Mouse (Mus musculus): ENCODE measurements around the gene 4430402I18Rik. TPM values are rescaled to one million over a fixed set of nuclear protein-coding genes. Genes with fewer than 3 reads are reported as not detected.
A peak's percentile ranks its signal among the peaks of the same experiment; 100 is the strongest.

4430402I18Rik gene
- polyA plus RNA-seq, 1 experiment, result 1.5 TPM

DNA sequence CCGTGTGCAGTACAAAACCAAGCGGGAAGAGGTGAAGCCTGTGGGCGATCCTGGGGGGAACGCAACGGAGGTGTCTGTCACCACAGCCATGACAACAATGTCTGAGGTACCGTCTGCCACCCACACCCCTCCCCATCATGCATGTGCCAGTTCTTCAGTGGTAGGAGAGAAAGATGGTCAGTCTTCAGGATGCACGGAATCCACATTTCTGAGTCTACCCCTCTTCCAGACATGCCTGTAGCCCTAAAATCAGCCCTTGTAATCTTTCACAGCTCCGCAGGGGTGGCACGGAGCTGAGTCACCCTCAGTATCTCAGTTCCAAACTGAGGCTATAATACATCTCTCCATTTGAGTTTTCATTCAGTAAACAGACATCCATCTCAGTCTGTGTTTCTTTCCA, 70.1 kb downstream of the 4430402I18Rik start:
- Histone ChIP-seq H3K36me3 (ENCODE audit: control insufficient read depth, insufficient read depth, low read length) (no peaks in the 10 kb centered on the region), H3K4me3 (ENCODE audit: control insufficient read depth, insufficient read depth, low read length) (no peak overlapping the region), H3K27me3 (ENCODE audit: control insufficient read depth, insufficient read depth, low read length) (no peaks in the 10 kb centered on the region), H3K27ac (ENCODE audit: control insufficient read depth, insufficient read depth, low read length) (no peak overlapping the region), H3K4me1 (replicated peaks; ENCODE audit: control insufficient read depth, insufficient read depth, low read length) (no peaks in the 10 kb centered on the region)
- no peak for TF ChIP-seq CTCF (IDR thresholded peaks at IDR 0.05; ENCODE audit: borderline replicate concordance, control insufficient read depth, extremely low read depth, insufficient read depth, low read length, poor library complexity)
- TF ChIP-seq POLR2A (IDR thresholded peaks at IDR 0.05; ENCODE audit: control insufficient read depth, extremely low read depth, insufficient read depth, low read length, poor library complexity), result no peak
- WGBS, result 92% methylated on average over 9 of the region's 9 CpGs
- no peak for DNase-seq

DNA sequence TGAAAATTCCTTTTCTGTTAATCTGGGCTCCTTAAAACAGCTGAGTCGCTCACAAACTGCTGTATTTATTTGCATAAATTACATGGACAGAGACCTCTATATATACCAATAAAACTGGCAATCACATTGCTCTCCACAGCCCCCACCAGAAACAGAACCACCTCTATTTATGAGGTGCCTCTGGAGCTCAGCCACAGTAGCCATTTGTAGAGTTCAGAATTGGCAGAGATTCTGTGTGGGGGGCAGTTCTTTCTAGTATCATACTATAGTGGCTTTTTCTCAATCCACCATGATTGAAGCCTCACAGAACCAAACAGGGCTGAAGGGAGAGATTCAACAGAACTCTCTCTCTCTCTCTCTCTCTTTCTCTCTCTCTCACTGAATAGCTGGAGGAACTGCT, 71.0 kb downstream of the 4430402I18Rik start:
- H3K4me3 ChIP-seq (ENCODE audit: control insufficient read depth, insufficient read depth, low read length), result no peak overlapping the region
- H3K4me1 ChIP-seq (replicated peaks; ENCODE audit: control insufficient read depth, insufficient read depth, low read length), result no peaks in the 10 kb centered on the region
- H3K36me3 ChIP-seq (ENCODE audit: control insufficient read depth, insufficient read depth, low read length), result no peaks in the 10 kb centered on the region
- H3K27ac ChIP-seq (ENCODE audit: control insufficient read depth, insufficient read depth, low read length), result no peak overlapping the region
- WGBS, result 92% methylated on average over 1 of the region's 1 CpGs
- TF ChIP-seq POLR2A (IDR thresholded peaks at IDR 0.05; ENCODE audit: control insufficient read depth, extremely low read depth, insufficient read depth, low read length, poor library complexity) (no peak), CTCF (IDR thresholded peaks at IDR 0.05; ENCODE audit: borderline replicate concordance, control insufficient read depth, extremely low read depth, insufficient read depth, low read length, poor library complexity) (no peak)
- no peaks in the 10 kb centered on the region for H3K27me3 ChIP-seq (ENCODE audit: control insufficient read depth, insufficient read depth, low read length)
- no peak for DNase-seq

DNA sequence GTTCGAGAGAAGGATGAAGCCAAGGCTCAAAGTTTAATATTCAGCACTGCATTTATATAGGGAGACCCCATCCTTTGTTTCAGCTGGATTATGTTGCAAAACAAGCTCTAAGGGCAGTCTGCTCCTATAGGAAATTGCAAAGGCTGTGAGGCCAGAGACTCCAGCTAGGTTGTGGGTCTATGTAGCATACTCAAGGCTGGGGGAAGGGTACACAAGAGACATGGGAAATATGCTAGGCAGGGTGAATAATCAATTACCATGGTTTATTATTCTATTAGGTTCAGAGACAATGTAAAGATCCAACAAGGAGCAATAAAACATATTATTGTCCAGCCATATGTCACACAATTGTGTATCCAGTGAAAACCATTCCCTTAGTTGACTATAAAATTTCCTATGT, 75.7 kb downstream of the 4430402I18Rik start:
- WGBS, result 98% methylated on average over 1 of the region's 1 CpGs
- Histone ChIP-seq H3K27me3 (ENCODE audit: control insufficient read depth, insufficient read depth, low read length) (no peaks in the 10 kb centered on the region), H3K4me3 (ENCODE audit: control insufficient read depth, insufficient read depth, low read length) (no peak overlapping the region), H3K36me3 (ENCODE audit: control insufficient read depth, insufficient read depth, low read length) (no peaks in the 10 kb centered on the region), H3K27ac (ENCODE audit: control insufficient read depth, insufficient read depth, low read length) (no peak overlapping the region), H3K4me1 (replicated peaks; ENCODE audit: control insufficient read depth, insufficient read depth, low read length) (no peaks in the 10 kb centered on the region)
- TF ChIP-seq CTCF (IDR thresholded peaks at IDR 0.05; ENCODE audit: borderline replicate concordance, control insufficient read depth, extremely low read depth, insufficient read depth, low read length, poor library complexity) (no peak), POLR2A (IDR thresholded peaks at IDR 0.05; ENCODE audit: control insufficient read depth, extremely low read depth, insufficient read depth, low read length, poor library complexity) (no peak)
- DNase-seq, result no peak

DNA sequence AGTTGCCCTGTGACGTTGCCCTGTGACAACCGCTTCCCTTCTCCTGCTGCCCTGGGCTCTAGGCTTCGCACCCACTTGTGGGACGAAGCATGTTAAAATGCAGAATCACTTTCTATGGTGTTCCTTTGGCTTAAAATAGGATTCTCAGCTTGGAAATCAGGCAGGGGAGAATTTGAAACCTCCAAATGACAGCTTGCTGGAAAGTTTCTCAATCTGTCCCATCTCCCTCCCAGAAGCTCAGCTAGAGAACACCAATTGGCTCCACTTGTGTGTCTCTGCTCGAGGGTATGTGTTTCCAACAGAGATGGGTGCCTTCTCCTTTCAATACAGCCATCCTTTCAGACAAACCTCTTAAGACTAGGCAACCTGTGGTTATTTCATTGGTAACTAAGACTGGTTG, 76.4 kb downstream of the 4430402I18Rik start:
- DNase-seq, result no peak
- no peaks in the 10 kb centered on the region for H3K36me3 ChIP-seq (ENCODE audit: control insufficient read depth, insufficient read depth, low read length)
- whole genome bisulfite sequencing, result 71% methylated on average over 5 of the region's 5 CpGs
- TF ChIP-seq POLR2A (IDR thresholded peaks at IDR 0.05; ENCODE audit: control insufficient read depth, extremely low read depth, insufficient read depth, low read length, poor library complexity), result no peak
- TF ChIP-seq CTCF (IDR thresholded peaks at IDR 0.05; ENCODE audit: borderline replicate concordance, control insufficient read depth, extremely low read depth, insufficient read depth, low read length, poor library complexity), result no peak
- H3K4me1 ChIP-seq (replicated peaks; ENCODE audit: control insufficient read depth, insufficient read depth, low read length), result no peaks in the 10 kb centered on the region
- no peak overlapping the region for H3K27ac ChIP-seq (ENCODE audit: control insufficient read depth, insufficient read depth, low read length)
- no peak overlapping the region for H3K4me3 ChIP-seq (ENCODE audit: control insufficient read depth, insufficient read depth, low read length)
- H3K27me3 ChIP-seq (ENCODE audit: control insufficient read depth, insufficient read depth, low read length), result no peaks in the 10 kb centered on the region

DNA sequence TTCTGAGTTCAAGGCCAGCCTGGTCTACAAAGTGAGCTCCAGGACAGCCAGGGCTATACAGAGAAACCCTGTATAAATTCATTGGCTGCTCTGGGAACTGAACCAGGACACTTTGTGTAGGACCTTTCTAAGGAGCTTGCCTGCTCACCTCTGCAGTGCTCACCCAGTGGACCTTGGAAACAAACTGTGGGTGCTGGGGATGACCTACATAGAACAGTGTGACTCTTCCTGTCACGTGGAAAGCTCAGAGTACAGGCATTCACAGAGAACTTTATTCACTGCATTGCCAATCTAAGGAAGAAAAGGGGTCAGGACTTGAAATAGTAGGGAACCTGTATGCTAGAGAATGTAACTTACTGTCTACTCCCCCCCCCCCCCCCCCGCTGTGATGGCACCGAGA, 78.3 kb downstream of the 4430402I18Rik start:
- Histone ChIP-seq H3K4me1 (replicated peaks; ENCODE audit: control insufficient read depth, insufficient read depth, low read length) (no peaks in the 10 kb centered on the region), H3K36me3 (ENCODE audit: control insufficient read depth, insufficient read depth, low read length) (no peaks in the 10 kb centered on the region), H3K27ac (ENCODE audit: control insufficient read depth, insufficient read depth, low read length) (no peak overlapping the region), H3K27me3 (ENCODE audit: control insufficient read depth, insufficient read depth, low read length) (no peaks in the 10 kb centered on the region), H3K4me3 (ENCODE audit: control insufficient read depth, insufficient read depth, low read length) (no peak overlapping the region)
- TF ChIP-seq POLR2A (IDR thresholded peaks at IDR 0.05; ENCODE audit: control insufficient read depth, extremely low read depth, insufficient read depth, low read length, poor library complexity) (no peak), CTCF (IDR thresholded peaks at IDR 0.05; ENCODE audit: borderline replicate concordance, control insufficient read depth, extremely low read depth, insufficient read depth, low read length, poor library complexity) (no peak)
- WGBS, result 75% methylated on average over 3 of the region's 3 CpGs
- DNase-seq, result no peak

DNA sequence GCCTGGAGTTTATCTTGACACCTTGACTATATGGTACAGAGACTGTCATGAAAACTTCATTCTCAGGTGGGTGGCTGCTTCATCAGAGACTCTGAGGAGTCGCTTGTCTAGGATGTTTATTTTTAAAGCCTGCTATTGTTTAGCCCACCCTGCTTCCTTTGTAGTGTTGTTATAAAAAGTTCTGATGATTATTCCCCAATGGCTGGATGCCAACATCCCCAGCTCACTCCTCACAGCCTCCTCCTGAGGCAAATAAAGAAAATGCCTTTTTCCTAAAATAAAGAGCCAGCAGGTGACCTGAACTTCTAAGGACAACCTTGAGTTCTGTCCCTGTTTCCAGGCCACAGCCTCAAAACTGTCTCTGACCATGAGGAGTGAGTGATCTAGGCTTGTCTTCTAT, 79.1 kb downstream of the 4430402I18Rik start:
- no peak for DNase-seq
- no peaks in the 10 kb centered on the region for H3K27me3 ChIP-seq (ENCODE audit: control insufficient read depth, insufficient read depth, low read length)
- H3K4me3 ChIP-seq (ENCODE audit: control insufficient read depth, insufficient read depth, low read length), result no peak overlapping the region
- no peaks in the 10 kb centered on the region for H3K36me3 ChIP-seq (ENCODE audit: control insufficient read depth, insufficient read depth, low read length)
- no peak for TF ChIP-seq CTCF (IDR thresholded peaks at IDR 0.05; ENCODE audit: borderline replicate concordance, control insufficient read depth, extremely low read depth, insufficient read depth, low read length, poor library complexity)
- TF ChIP-seq POLR2A (IDR thresholded peaks at IDR 0.05; ENCODE audit: control insufficient read depth, extremely low read depth, insufficient read depth, low read length, poor library complexity), result no peak
- WGBS, result 95% methylated on average over 1 of the region's 1 CpGs
- H3K27ac ChIP-seq (ENCODE audit: control insufficient read depth, insufficient read depth, low read length), result no peak overlapping the region
- H3K4me1 ChIP-seq (replicated peaks; ENCODE audit: control insufficient read depth, insufficient read depth, low read length), result no peaks in the 10 kb centered on the region

DNA sequence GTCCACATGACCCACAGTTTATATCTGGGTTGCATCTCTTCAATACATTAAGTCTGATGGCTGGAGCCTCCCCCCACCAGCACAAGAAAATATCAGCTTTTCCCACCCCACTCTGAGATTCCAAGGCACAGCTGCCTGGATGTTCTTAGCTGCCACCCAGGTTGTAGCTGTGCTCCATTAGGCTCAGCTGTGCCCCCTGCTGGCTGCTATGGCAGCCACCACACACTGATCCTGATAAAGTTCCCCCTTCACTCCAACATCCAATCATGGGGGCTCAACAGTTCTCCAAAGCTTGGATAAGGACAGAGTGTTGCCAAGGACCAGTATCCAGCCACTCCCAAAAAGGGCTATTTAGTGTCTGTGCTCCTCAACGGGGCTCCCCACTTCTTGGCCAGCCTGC, 84.5 kb downstream of the 4430402I18Rik start:
- WGBS, result 75% methylated on average over 1 of the region's 1 CpGs
- DNase-seq, result peak; percentile 13
- no peaks in the 10 kb centered on the region for H3K27me3 ChIP-seq (ENCODE audit: control insufficient read depth, insufficient read depth, low read length)
- no peak overlapping the region for H3K27ac ChIP-seq (ENCODE audit: control insufficient read depth, insufficient read depth, low read length)
- no peak overlapping the region for H3K4me3 ChIP-seq (ENCODE audit: control insufficient read depth, insufficient read depth, low read length)
- no peak for TF ChIP-seq POLR2A (IDR thresholded peaks at IDR 0.05; ENCODE audit: control insufficient read depth, extremely low read depth, insufficient read depth, low read length, poor library complexity)
- TF ChIP-seq CTCF (IDR thresholded peaks at IDR 0.05; ENCODE audit: borderline replicate concordance, control insufficient read depth, extremely low read depth, insufficient read depth, low read length, poor library complexity), result peak; percentile 67; the same call in 1 of the 2 replicates
- no peaks in the 10 kb centered on the region for H3K36me3 ChIP-seq (ENCODE audit: control insufficient read depth, insufficient read depth, low read length)
- no peaks in the 10 kb centered on the region for H3K4me1 ChIP-seq (replicated peaks; ENCODE audit: control insufficient read depth, insufficient read depth, low read length)

Data from thymus, adult 2 months (tissue).